Mouse (Mus musculus): ENCODE results near the gene Irx5.

DNA sequence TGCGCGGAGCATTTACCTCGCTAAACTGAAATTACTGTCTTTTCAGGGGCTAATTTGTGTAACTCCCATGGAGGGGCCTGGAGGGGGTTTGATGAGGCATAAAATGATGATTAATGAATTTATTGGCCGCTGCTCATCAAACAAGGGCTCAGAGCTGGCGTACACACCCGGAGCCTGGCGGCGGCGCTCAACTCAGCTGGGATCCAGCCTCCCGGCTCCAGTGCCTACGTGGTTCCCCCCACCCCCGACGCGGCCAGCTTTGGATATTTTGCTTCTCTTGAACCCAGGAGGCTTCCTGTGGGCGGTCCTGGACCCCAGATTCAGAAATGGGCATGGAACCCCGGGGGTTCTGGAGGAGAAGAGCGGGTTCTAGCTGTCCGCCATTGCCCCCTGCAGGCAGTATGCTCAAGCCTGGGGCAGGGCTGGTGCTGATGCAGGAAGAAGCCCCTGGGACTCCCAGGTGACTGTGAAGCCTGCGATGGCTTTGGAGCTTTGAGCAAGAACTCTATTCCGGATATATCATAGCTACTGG is 9.4 kb downstream of the Irx5 start:
- TF ChIP-seq CTCF (IDR thresholded peaks at IDR 0.05; ENCODE audit: insufficient read depth, low read length) (0 out of 2 replicates have a peak, but pooled peaks have one; percentile 18), POLR2A (IDR thresholded peaks at IDR 0.05; ENCODE audit: borderline replicate concordance, extremely low read depth, low read depth, low read length) (no peak)

All from lung, adult 2 months (tissue).